Mouse (Mus musculus) embryonic facial prominence, embryonic 11.5 days (tissue): ENCODE results near the gene Gpr1. TPM values are rescaled to one million over a fixed set of nuclear protein-coding genes. Genes with fewer than 3 reads are reported as not detected.
"Not testable (repeated sequence)": the region's sequence is repeated elsewhere in the genome, so short reads cannot be mapped to it uniquely, and the experiment has no call there.

Experiments used
- ATAC-seq: fragments of 200-750 bp; cut with Nextera tagmentation; replicated peaks from 2 replicates; pipeline ENCODE4 v1.8.0; 2017; ENCODE audit warnings: low read depth; ENCODE audit not compliant: insufficient number of reproducible peaks, low FRiP score, low TSS enrichment
- DNase-seq: peaks from one replicate; pipeline ENCODE4 v3.0.0-alpha.2; 2015; ENCODE audit warnings: low spot score
- H3K27ac ChIP-seq: fragments of 300-500 bp; sonication (generic); replicated peaks from 2 replicates; pipeline ENCODE4 v1.5.1; 2014; ENCODE audit warnings: mild to moderate bottlenecking, low read depth, low read length, control low read depth
- H3K27me3 ChIP-seq: fragments of 300-500 bp; sonication (generic); 2 replicates; pipeline ENCODE4 v1.6.1; 2014; ENCODE audit warnings: mild to moderate bottlenecking, low read length, moderate library complexity, mixed read lengths; ENCODE audit not compliant: control insufficient read depth, insufficient read depth
- H3K36me3 ChIP-seq: fragments of 300-500 bp; sonication (generic); replicated peaks from 2 replicates; pipeline ENCODE4 v1.6.1; 2014; ENCODE audit warnings: low read depth, mild to moderate bottlenecking, low read length, moderate library complexity, mixed read lengths; ENCODE audit not compliant: control insufficient read depth, insufficient read depth
- H3K4me1 ChIP-seq: fragments of 300-500 bp; sonication (generic); 2 replicates; pipeline ENCODE4 v1.6.1; 2014; ENCODE audit warnings: low read length, mixed read lengths; ENCODE audit not compliant: control insufficient read depth, insufficient read depth
- H3K4me2 ChIP-seq: fragments of 300-500 bp; sonication (generic); 2 replicates; pipeline ENCODE4 v1.6.1; 2014; ENCODE audit warnings: low read depth, mild to moderate bottlenecking, control low read depth, low read length, moderate library complexity
- H3K4me3 ChIP-seq: fragments of 300-500 bp; sonication (generic); 2 replicates; pipeline ENCODE4 v1.5.1; 2014; ENCODE audit warnings: low read depth, low read length, control low read depth
- H3K9ac ChIP-seq: fragments of 300-500 bp; sonication (generic); replicated peaks from 2 replicates; pipeline ENCODE4 v1.6.1; 2014; ENCODE audit warnings: mild to moderate bottlenecking, control low read depth, low read length
- H3K9me3 ChIP-seq: fragments of 300-500 bp; sonication (generic); replicated peaks from 2 replicates; pipeline ENCODE4 v1.6.1; 2016; ENCODE audit warnings: mild to moderate bottlenecking, low read length, inconsistent platforms, mixed read lengths; ENCODE audit not compliant: control insufficient read depth
- WGBS: fragments of 180-500 bp; shearing (Covaris S2); extraction: QIAGEN DNeasy Blood & Tissue Kit; methylation state at CpG from one replicate; pipeline ENCODE4 v1.1.7; 2014; 5-methylcytosine and 5-hydroxymethylcytosine counted together
- polyA plus RNA-seq: library from polyadenylated mRNA; unstranded; fragments of >200 nt; fragmentation: Nextera tagmentation; extraction: Ambion mirVana; gene quantifications from 2 replicates; pipeline ENCODE4 v1.2.1, GENCODE M21; 2014

Gpr1 gene
- polyA plus RNA-seq, 1 experiment from 2014 or later, result 0.17 TPM

- no peaks in the 10 kb centered on the region for H3K27me3 ChIP-seq
- DNase-seq, result no peak
- H3K9ac ChIP-seq, result peak overlapping the region; percentile 96
- no peaks in the 10 kb centered on the region; the same call in none of the 2 replicates for H3K4me1 ChIP-seq
- no peaks in the 10 kb centered on the region for H3K36me3 ChIP-seq
- no peak overlapping the region for H3K27ac ChIP-seq
- peak overlapping the region; percentile 93 for H3K4me3 ChIP-seq
- H3K4me2 ChIP-seq, result peak overlapping the region; percentile 70
- ATAC-seq, result peak; percentile 53; the same call in 1 of the 2 replicates
- H3K9me3 ChIP-seq, result no peaks in the 10 kb centered on the region
- WGBS, result under 1% methylated on average over 14 of the region's 14 CpGs
Measured at GRCm38 (mm10) chr1:63176259-63176603, 38.1 kb downstream of the Gpr1 start.

DNA sequence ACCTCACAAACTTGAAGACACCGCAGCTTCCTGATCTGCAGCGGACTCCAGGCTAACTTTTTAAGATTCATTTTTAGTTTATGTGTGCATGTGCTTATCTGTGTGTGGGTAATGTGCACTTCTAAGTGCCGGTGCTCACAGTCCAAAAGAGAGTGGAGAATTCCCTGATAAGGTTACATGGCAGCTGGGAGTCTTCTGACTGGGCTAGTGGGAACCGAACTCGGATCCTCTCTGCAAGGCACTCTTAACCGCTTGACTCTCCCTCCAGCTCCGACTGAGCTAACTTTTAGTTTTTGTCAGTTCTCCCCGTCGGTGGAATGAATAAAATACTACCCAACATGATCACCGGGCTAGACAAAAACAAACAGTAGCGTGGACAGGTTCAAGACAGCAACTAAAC is 38.5 kb downstream of the Gpr1 start:
- ATAC-seq (no peak), DNase-seq (no peak)
- peak overlapping the region; percentile 96 for H3K9ac ChIP-seq
- peak overlapping the region; percentile 70 for H3K4me2 ChIP-seq
- H3K4me1 ChIP-seq, result no peaks in the 10 kb centered on the region; the same call in none of the 2 replicates
- H3K27me3 ChIP-seq, result no peaks in the 10 kb centered on the region
- no peaks in the 10 kb centered on the region for H3K36me3 ChIP-seq
- WGBS, result 11% methylated on average over 11 of the region's 11 CpGs
- peak overlapping the region; percentile 93 for H3K4me3 ChIP-seq
- H3K27ac ChIP-seq, result no peak overlapping the region
- H3K9me3 ChIP-seq, result no peaks in the 10 kb centered on the region

GRCm38 (mm10) chr1:63168638-63169037 is 45.7 kb downstream of the Gpr1 start:
- no peak overlapping the region for H3K4me2 ChIP-seq
- peaks cover 10% of the 10 kb centered on the region; the same call in 1 of the 2 replicates for H3K36me3 ChIP-seq
- ATAC-seq, result no peak
- no peak overlapping the region for H3K27ac ChIP-seq
- DNase-seq, result no peak
- no peak overlapping the region for H3K9ac ChIP-seq
- WGBS, result 89% methylated on average over 2 of the region's 2 CpGs
- no peaks in the 10 kb centered on the region for H3K9me3 ChIP-seq
- H3K27me3 ChIP-seq, result no peaks in the 10 kb centered on the region
- no peaks in the 10 kb centered on the region for H3K4me1 ChIP-seq
- no peak overlapping the region for H3K4me3 ChIP-seq

DNA sequence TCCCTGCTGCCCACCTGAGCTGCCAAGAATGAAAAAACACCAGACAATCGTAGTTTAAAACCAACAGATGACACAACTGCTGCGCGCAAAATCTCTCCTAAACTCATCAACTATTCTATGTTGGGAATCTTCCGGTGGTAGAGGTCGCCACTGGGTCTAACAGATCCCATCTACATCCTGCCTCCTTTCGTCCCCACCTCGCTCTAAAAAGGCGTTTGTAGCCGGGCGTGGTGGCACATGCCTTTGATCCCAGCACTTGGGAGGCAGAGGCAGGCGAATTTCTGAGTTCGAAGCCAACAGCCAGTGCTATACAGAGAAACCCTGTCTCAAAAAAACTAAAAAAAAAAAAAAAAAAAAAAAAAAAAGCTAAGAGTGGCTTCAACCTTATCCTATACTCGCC is 74.1 kb downstream of the Gpr1 start:
- H3K4me1 ChIP-seq, result no peaks in the 10 kb centered on the region
- H3K9ac ChIP-seq, result no peak overlapping the region
- H3K27ac ChIP-seq, result no peak overlapping the region
- H3K4me2 ChIP-seq, result no peak overlapping the region
- no peaks in the 10 kb centered on the region for H3K36me3 ChIP-seq
- no peaks in the 10 kb centered on the region for H3K27me3 ChIP-seq
- DNase-seq (no peak), ATAC-seq (no peak)
- H3K4me3 ChIP-seq, result no peak overlapping the region
- 94% methylated on average over 13 of the region's 13 CpGs for WGBS
- no peaks in the 10 kb centered on the region for H3K9me3 ChIP-seq

- 87% methylated on average over 1 of the region's 1 CpGs for WGBS
- H3K4me1 ChIP-seq, H3K27me3 ChIP-seq, H3K27ac ChIP-seq, H3K9me3 ChIP-seq, H3K9ac ChIP-seq, ATAC-seq, H3K36me3 ChIP-seq, H3K4me2 ChIP-seq, DNase-seq, H3K4me3 ChIP-seq: not testable (repeated sequence)
Measured at GRCm38 (mm10) chr1:63138586-63138985, 75.8 kb downstream of the Gpr1 start.

- ATAC-seq (no peak), DNase-seq (no peak)
- Histone ChIP-seq H3K27ac (no peak overlapping the region), H3K9ac (no peak overlapping the region), H3K9me3 (no peaks in the 10 kb centered on the region), H3K36me3 (no peaks in the 10 kb centered on the region), H3K27me3 (no peaks in the 10 kb centered on the region), H3K4me1 (no peaks in the 10 kb centered on the region), H3K4me3 (no peak overlapping the region), H3K4me2 (no peak overlapping the region)
- 91% methylated on average over 2 of the region's 2 CpGs for WGBS
Measured at GRCm38 (mm10) chr1:63137971-63138370, 76.4 kb downstream of the Gpr1 start.

- Histone ChIP-seq H3K9ac (no peak overlapping the region), H3K27me3 (no peaks in the 10 kb centered on the region), H3K36me3 (no peaks in the 10 kb centered on the region), H3K4me1 (no peaks in the 10 kb centered on the region), H3K4me2 (no peak overlapping the region), H3K27ac (no peak overlapping the region), H3K9me3 (no peaks in the 10 kb centered on the region), H3K4me3 (no peak overlapping the region)
- DNase-seq, result no peak
- ATAC-seq, result no peak
- WGBS, result 77% methylated on average over 3 of the region's 3 CpGs
Measured at GRCm38 (mm10) chr1:63134530-63134929, 79.8 kb downstream of the Gpr1 start.
